Comparison of ENCODE assay signal across 26 mouse cellular contexts in the genomic region with DNA sequence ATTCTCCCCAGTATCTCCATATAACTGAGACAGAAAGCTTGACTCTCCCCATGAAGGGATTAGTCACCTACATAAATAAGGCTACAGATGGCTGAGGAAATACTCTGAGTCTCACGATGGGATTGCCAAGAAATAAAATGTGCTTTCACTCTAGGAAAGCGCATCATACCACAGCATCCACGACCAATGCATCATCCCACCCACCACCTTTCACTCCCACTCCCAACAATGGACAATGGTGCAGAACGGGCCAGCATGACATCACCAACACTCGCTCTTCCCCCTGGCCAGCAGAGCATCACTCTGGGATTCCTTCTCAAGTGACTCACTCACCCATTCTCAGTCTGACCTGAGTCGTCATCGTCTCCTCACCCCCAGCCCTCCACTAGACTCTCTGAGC.
DNase-seq lines count a peak whose midpoint lies in the region; TF ChIP-seq lines count a peak whose summit lies in the region.
"Had no signal": no experiment of that assay in that cellular context is flagged by ENCODE, and none has a peak within 500 bp of the region (broad histone marks: within the 10 kb centered on the region; RNA-seq: fewer than 3 reads in every experiment).

No protein-coding gene starts in this region.

- TF ChIP-seq POLR2A in myocyte (IDR thresholded peaks at IDR 0.05; ENCODE audit: insufficient read length, low read depth) = no peak

- 85% methylated on average over 7 of the region's 7 CpGs for WGBS in forebrain, embryonic 10.5 days

- H3K4me2 ChIP-seq in myocyte (ENCODE audit: low read depth) = peak overlapping the region; percentile 28
- H3K4me2 ChIP-seq: embryonic facial prominence, embryonic 13.5 days; forebrain, embryonic 12.5 days; forebrain, embryonic 15.5 days; heart, embryonic 11.5 days; hindbrain, embryonic 13.5 days; intestine, embryonic 15.5 days had no signal

- H3K27me3 ChIP-seq in myocyte (ENCODE audit: control insufficient read depth, insufficient read depth, insufficient read length) = no peaks in the 10 kb centered on the region
- H3K27me3 ChIP-seq in forebrain, embryonic 10.5 days (ENCODE audit: poor library complexity, severe bottlenecking) = no peaks in the 10 kb centered on the region
- H3K27me3 ChIP-seq: embryonic facial prominence, embryonic 13.5 days; forebrain, embryonic 12.5 days; forebrain, embryonic 15.5 days; hindbrain, embryonic 13.5 days; intestine, embryonic 15.5 days had no signal

- H3K9me3 ChIP-seq in forebrain, embryonic 10.5 days = no peaks in the 10 kb centered on the region
- H3K9me3 ChIP-seq: embryonic facial prominence, embryonic 10.5 days; embryonic facial prominence, embryonic 13.5 days; forebrain, embryonic 12.5 days; forebrain, embryonic 15.5 days; hindbrain, embryonic 10.5 days; hindbrain, embryonic 13.5 days; intestine, embryonic 15.5 days had no signal

- H3K27ac ChIP-seq in forebrain, embryonic 10.5 days = no peak overlapping the region
- H3K27ac ChIP-seq: embryonic facial prominence, embryonic 10.5 days; embryonic facial prominence, embryonic 13.5 days; forebrain, embryonic 12.5 days; forebrain, embryonic 15.5 days; hindbrain, embryonic 10.5 days; hindbrain, embryonic 13.5 days; intestine, embryonic 15.5 days had no signal

- no peaks in the 10 kb centered on the region; the same call in 1 of the 2 replicates for H3K4me1 ChIP-seq in forebrain, embryonic 10.5 days
- H3K4me1 ChIP-seq: embryonic facial prominence, embryonic 13.5 days; forebrain, embryonic 12.5 days; forebrain, embryonic 15.5 days; hindbrain, embryonic 10.5 days; hindbrain, embryonic 13.5 days had no signal

- H3K79me2 ChIP-seq in myocyte (ENCODE audit: control insufficient read depth, insufficient read depth) = no peaks in the 10 kb centered on the region

- H3ac ChIP-seq in myocyte (ENCODE audit: control insufficient read depth, insufficient read length) = no peak overlapping the region

- no peak overlapping the region for H3K4me3 ChIP-seq in myocyte
- no peak overlapping the region for H3K4me3 ChIP-seq in forebrain, embryonic 10.5 days
- H3K4me3 ChIP-seq: embryonic facial prominence, embryonic 10.5 days; embryonic facial prominence, embryonic 13.5 days; forebrain, embryonic 12.5 days; forebrain, embryonic 15.5 days; hindbrain, embryonic 10.5 days; hindbrain, embryonic 13.5 days; intestine, embryonic 15.5 days had no signal

- no peaks in the 10 kb centered on the region for H3K36me3 ChIP-seq in myocyte (ENCODE audit: control insufficient read depth, insufficient read depth)
- H3K36me3 ChIP-seq in forebrain, embryonic 10.5 days (replicated peaks) = no peaks in the 10 kb centered on the region
- H3K36me3 ChIP-seq: embryonic facial prominence, embryonic 10.5 days; embryonic facial prominence, embryonic 13.5 days; forebrain, embryonic 12.5 days; forebrain, embryonic 15.5 days; hindbrain, embryonic 10.5 days; hindbrain, embryonic 13.5 days; intestine, embryonic 15.5 days had no signal

- DNase-seq in right cerebral cortex, adult 2 months (ENCODE audit: low spot score in 2 of 2) = peak; percentile 3 to 6
- no peak for DNase-seq in right cerebral cortex, adult 18-20 months
- peak; percentile 87 for DNase-seq in Muller cell, postnatal 12 days (ENCODE audit: inconsistent ontology term)
- peak; percentile 30 for DNase-seq in brain, adult 2 months (ENCODE audit: low read depth, low spot score)
- no peak for DNase-seq in thymus, postnatal 36 days
- DNase-seq in urinary bladder, postnatal 14 days (ENCODE audit: low spot score) = no peak
- DNase-seq in forebrain, embryonic 10.5 days (ENCODE audit: extremely low spot score, low spot score) = no peak
- DNase-seq: adrenal gland, adult 2 months; adrenal gland, postnatal 14 days; cerebellum, adult 11-12 months; cerebellum, adult 8-10 months; cerebellum, postnatal 10 days; cerebellum, postnatal 36 days; embryo, embryonic 11 days; gastrocnemius, postnatal 10 days; gastrocnemius, postnatal 36 days; kidney, adult 11 months had no signal

TF ChIP-seq in myocyte, 11 proteins besides CTCF, POLR2A, EP300 and RAD21:
- TF ChIP-seq SRF (IDR thresholded peaks at IDR 0.05; ENCODE audit: control insufficient read depth, insufficient read length, low read depth) = no peak
- peak in 1 of 3 experiments; percentile 19 for TF ChIP-seq MYOD1 (IDR thresholded peaks at IDR 0.05; ENCODE audit: control insufficient read depth in 1 of 3, insufficient read length in 2 of 3, low read depth in 2 of 3)
- no peak for TF ChIP-seq MYOG (IDR thresholded peaks at IDR 0.05; ENCODE audit: control insufficient read depth in 1 of 3, insufficient read depth in 1 of 3, insufficient read length in 2 of 3, low read depth in 2 of 3)
- peak; percentile 36; the same call in 1 of the 2 replicates for TF ChIP-seq CEBPB (IDR thresholded peaks at IDR 0.05; ENCODE audit: insufficient read depth, poor library complexity, severe bottlenecking)

Comparison
In these comparisons a context has a peak if more than half of its experiments do, and no peak if none do; other contexts are left out.
1. DNase-seq: peak in right cerebral cortex, adult 2 months (2 of 2), Muller cell, postnatal 12 days (single experiment) and brain, adult 2 months (single experiment); none in right cerebral cortex, adult 18-20 months (single experiment), thymus, postnatal 36 days (0 of 2), urinary bladder, postnatal 14 days (single experiment) and forebrain, embryonic 10.5 days (single experiment).